Mouse (Mus musculus) embryo, embryonic 10.5 days (tissue): ENCODE results near the gene Otud7b.

Experiments
- DNase-seq: peaks from one replicate; pipeline ENCODE4 v3.0.0-alpha.2; 2015; ENCODE audit warnings: low spot score

The Otud7b gene

GRCm38 (mm10) chr3:96104261-96105065 is at the start of gene Otud7b:
Gene Otud7b, plus strand, starts transcription at chr3:96104527.
- peak; percentile 88 for DNase-seq

- no peak for DNase-seq
These were observed 49.0 kb upstream of the Otud7b start for GRCm38 (mm10) chr3:96055294-96055693.

GRCm38 (mm10) chr3:96056031-96056430 is 48.3 kb upstream of the Otud7b start:
- DNase-seq = no peak

GRCm38 (mm10) chr3:96057747-96058204 is 46.6 kb upstream of the Otud7b start:
- DNase-seq = peak; percentile 95

GRCm38 (mm10) chr3:96058231-96058896 is 46.0 kb upstream of the Otud7b start, which contains the start of gene Vps45:
Gene Vps45, minus strand, starts transcription at chr3:96058466.
- peak; percentile 78 for DNase-seq

- no peak for DNase-seq
These were observed 44.2 kb upstream of the Otud7b start for GRCm38 (mm10) chr3:96060146-96060545.

- no peak for DNase-seq
These were observed 41.0 kb upstream of the Otud7b start for GRCm38 (mm10) chr3:96063299-96063698.

- no peak for DNase-seq
These were observed 40.1 kb upstream of the Otud7b start for GRCm38 (mm10) chr3:96064217-96064616.

GRCm38 (mm10) chr3:96065147-96065546 is 39.2 kb upstream of the Otud7b start:
- peak; percentile 29 for DNase-seq

GRCm38 (mm10) chr3:96065754-96066375 is 38.5 kb upstream of the Otud7b start:
- DNase-seq = peak; percentile 84

- DNase-seq = no peak
These were observed 37.6 kb upstream of the Otud7b start for GRCm38 (mm10) chr3:96066741-96067140.

GRCm38 (mm10) chr3:96069046-96069445 is 35.3 kb upstream of the Otud7b start:
- DNase-seq = no peak

GRCm38 (mm10) chr3:96069542-96069941 is 34.8 kb upstream of the Otud7b start:
- no peak for DNase-seq

- no peak for DNase-seq
These were observed 34.1 kb upstream of the Otud7b start for GRCm38 (mm10) chr3:96070241-96070640.

- no peak for DNase-seq
These were observed 31.3 kb upstream of the Otud7b start for GRCm38 (mm10) chr3:96072921-96073486.

- DNase-seq = no peak
These were observed 26.3 kb upstream of the Otud7b start for GRCm38 (mm10) chr3:96078066-96078465.

GRCm38 (mm10) chr3:96078711-96079110 is 25.6 kb upstream of the Otud7b start:
- DNase-seq = no peak

GRCm38 (mm10) chr3:96081006-96081405 is 23.3 kb upstream of the Otud7b start:
- DNase-seq = peak; percentile 62

GRCm38 (mm10) chr3:96081650-96082049 is 22.7 kb upstream of the Otud7b start:
- DNase-seq = no peak

- no peak for DNase-seq
These were observed 22.2 kb upstream of the Otud7b start for GRCm38 (mm10) chr3:96082100-96082499.

- no peak for DNase-seq
These were observed 21.4 kb upstream of the Otud7b start for GRCm38 (mm10) chr3:96082714-96083508.
